Mouse (Mus musculus): Measurements from ENCODE around the gene Spink8. TPM values are rescaled to one million over a fixed set of nuclear protein-coding genes. Genes with fewer than 3 reads are reported as not detected.

Gene Spink8
- polyA plus RNA-seq, 1 experiment = not detected

GRCm38 (mm10) chr9:109866218-109866617 lies 54.1 kb downstream of the Spink8 start:
- DNase-seq (ENCODE audit: low read depth in 1 of 2, low spot score in 2 of 2) = no peak
- Histone ChIP-seq H3K4me3 (ENCODE audit: extremely low read depth, insufficient read depth, insufficient read length) (no peak overlapping the region), H3K36me3 (ENCODE audit: control insufficient read depth, insufficient read depth, low read length) (no peaks in the 10 kb centered on the region), H3K27me3 (ENCODE audit: control insufficient read depth, insufficient read depth, low read length) (no peaks in the 10 kb centered on the region), H3K4me1 (ENCODE audit: control insufficient read depth, insufficient read depth, insufficient read length) (0 out of 2 replicates have a peak, but pooled peaks cover 2% of the 10 kb centered on the region), H3K27ac (ENCODE audit: insufficient read depth, low read length) (no peak overlapping the region)
- 57% methylated on average over 2 of the region's 2 CpGs for WGBS
- TF ChIP-seq CTCF (IDR thresholded peaks at IDR 0.05; ENCODE audit: extremely low read depth, insufficient read depth, insufficient read length, insufficient replicate concordance) (no peak), POLR2A (IDR thresholded peaks at IDR 0.05; ENCODE audit: low read depth, low read length) (no peak)

DNA sequence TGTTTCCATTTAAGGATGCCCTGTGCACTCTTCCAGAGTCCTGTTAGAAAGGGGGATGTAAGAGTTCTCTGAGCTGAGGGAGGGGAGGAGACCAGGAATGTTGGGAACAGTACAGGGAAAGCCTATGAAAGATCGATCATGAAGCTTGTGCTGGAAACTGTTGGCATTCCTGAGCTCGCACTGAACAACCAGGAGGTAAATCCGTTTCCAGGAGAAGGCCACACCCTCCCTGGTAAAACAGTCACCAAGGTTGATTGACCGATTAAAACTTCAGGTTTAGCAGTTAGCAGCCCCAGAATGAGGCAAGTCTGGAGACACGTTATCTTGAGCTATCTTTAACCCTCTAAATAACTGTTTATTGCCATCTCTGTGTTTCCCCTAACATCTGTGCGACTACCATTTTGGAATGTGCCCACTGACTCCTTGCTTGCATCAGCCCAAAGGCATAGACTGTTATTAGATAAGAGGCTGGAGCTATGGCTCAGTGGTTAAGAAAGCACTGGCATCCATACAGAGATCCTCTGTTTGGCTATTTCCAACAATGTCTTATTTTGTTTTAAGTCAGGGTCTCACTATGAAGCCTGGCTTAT lies 59.0 kb downstream of the Spink8 start:
- Histone ChIP-seq H3K4me3 (ENCODE audit: extremely low read depth, insufficient read depth, insufficient read length) (no peak overlapping the region), H3K4me1 (ENCODE audit: control insufficient read depth, insufficient read depth, insufficient read length) (no peaks in the 10 kb centered on the region), H3K27ac (ENCODE audit: insufficient read depth, low read length) (no peak overlapping the region), H3K27me3 (ENCODE audit: control insufficient read depth, insufficient read depth, low read length) (no peaks in the 10 kb centered on the region), H3K36me3 (ENCODE audit: control insufficient read depth, insufficient read depth, low read length) (no peaks in the 10 kb centered on the region)
- no peak for DNase-seq (ENCODE audit: low read depth in 1 of 2, low spot score in 2 of 2)
- 67% methylated on average over 6 of the region's 6 CpGs for WGBS
- TF ChIP-seq CTCF (IDR thresholded peaks at IDR 0.05; ENCODE audit: extremely low read depth, insufficient read depth, insufficient read length, insufficient replicate concordance) = no peak
- TF ChIP-seq POLR2A (IDR thresholded peaks at IDR 0.05; ENCODE audit: low read depth, low read length) = no peak

DNA sequence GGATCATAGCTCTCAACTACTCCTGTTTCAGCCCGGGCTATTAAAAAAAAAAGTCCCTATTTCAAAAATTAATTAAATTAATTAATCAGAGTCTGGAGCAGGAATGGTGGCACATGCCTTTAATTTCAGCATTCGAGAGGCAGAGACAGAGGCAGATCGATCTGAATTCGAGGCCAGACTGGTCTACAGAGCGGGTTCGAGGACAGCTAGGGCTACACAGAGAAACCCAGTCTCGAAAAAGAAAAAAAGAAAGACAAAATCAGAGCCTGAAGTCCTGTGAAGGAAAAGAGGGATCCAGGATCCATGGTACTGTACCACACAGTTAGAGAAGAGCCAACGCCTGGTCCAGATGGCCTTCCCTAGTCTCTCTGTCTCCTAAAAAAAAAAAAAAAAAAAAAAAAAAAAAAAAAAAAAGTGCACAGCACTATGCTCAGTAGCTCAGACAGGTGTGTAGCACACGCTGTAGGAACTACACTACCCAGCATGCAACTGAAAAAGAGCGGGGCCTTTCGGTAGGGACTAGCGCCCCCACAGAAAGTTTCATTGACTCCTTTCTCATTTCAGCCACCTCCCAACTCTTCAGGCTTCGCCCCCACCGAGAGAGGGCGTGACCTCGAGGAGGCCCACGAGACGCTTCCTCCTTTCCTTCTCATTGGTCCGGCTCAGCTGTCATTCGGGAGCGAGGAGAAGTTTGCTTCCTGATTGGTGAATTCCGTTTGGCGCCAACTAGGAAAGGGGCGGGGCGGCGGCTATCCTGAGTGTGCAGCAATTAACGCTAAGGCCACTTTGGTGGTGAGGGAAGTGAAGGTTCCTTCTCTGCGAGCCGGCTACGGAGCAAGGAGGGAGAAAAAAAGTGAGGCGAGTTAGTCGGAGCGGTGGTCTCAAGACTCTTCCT lies 63.0 kb downstream of the Spink8 start, which contains the start of gene Cdc25a:
Gene Cdc25a (plus strand): TSS at position 783 of the 895 bp plus-strand sequence.
- Histone ChIP-seq H3K4me3 (ENCODE audit: extremely low read depth, insufficient read depth, insufficient read length) (peak within 1 kb of the TSS; percentile 67), H3K27ac (ENCODE audit: insufficient read depth, low read length) (peak within 1 kb of the TSS; percentile 40), H3K4me1 (ENCODE audit: control insufficient read depth, insufficient read depth, insufficient read length) (peaks cover 6% of the 10 kb centered on the region), H3K27me3 (ENCODE audit: control insufficient read depth, insufficient read depth, low read length) (no peaks in the 10 kb centered on the region), H3K36me3 (ENCODE audit: control insufficient read depth, insufficient read depth, low read length) (peaks cover 6% of the 10 kb centered on the region)
- TF ChIP-seq CTCF (IDR thresholded peaks at IDR 0.05; ENCODE audit: extremely low read depth, insufficient read depth, insufficient read length, insufficient replicate concordance) (peak; percentile 36; the same call in 1 of the 2 replicates), POLR2A (IDR thresholded peaks at IDR 0.05; ENCODE audit: low read depth, low read length) (peak; percentile 25; the same call in 1 of the 2 replicates)
- DNase-seq (ENCODE audit: low read depth in 1 of 2, low spot score in 2 of 2) = peak; percentile 97 to 99
- 9% methylated on average over 33 of the region's 33 CpGs for WGBS

GRCm38 (mm10) chr9:109875695-109876601 lies 63.9 kb downstream of the Spink8 start:
- WGBS = under 1% methylated on average over 76 of the region's 76 CpGs
- no peak for TF ChIP-seq POLR2A (IDR thresholded peaks at IDR 0.05; ENCODE audit: low read depth, low read length)
- no peak for TF ChIP-seq CTCF (IDR thresholded peaks at IDR 0.05; ENCODE audit: extremely low read depth, insufficient read depth, insufficient read length, insufficient replicate concordance)
- Histone ChIP-seq H3K27ac (ENCODE audit: insufficient read depth, low read length) (peak overlapping the region; percentile 40), H3K27me3 (ENCODE audit: control insufficient read depth, insufficient read depth, low read length) (no peaks in the 10 kb centered on the region), H3K4me1 (ENCODE audit: control insufficient read depth, insufficient read depth, insufficient read length) (peaks cover 6% of the 10 kb centered on the region), H3K36me3 (ENCODE audit: control insufficient read depth, insufficient read depth, low read length) (peaks cover 14% of the 10 kb centered on the region), H3K4me3 (ENCODE audit: extremely low read depth, insufficient read depth, insufficient read length) (peak overlapping the region; percentile 67)
- DNase-seq (ENCODE audit: low read depth in 1 of 2, low spot score in 2 of 2) = peak in 1 of 2 experiments; percentile 42

Other genes with a start within 250 kb of the Spink8 start
- gene Fbxw15, start 244.0 kb upstream of the Spink8 start, polyA plus RNA-seq (2012; rRNA removed) = not detected in 2 replicates
- not detected in 2 replicates for gene Fbxw24, start 186.2 kb upstream of the Spink8 start, polyA plus RNA-seq (2012; rRNA removed)
- gene Fbxw25, start 147.6 kb upstream of the Spink8 start, polyA plus RNA-seq (2012; rRNA removed) = not detected in 2 replicates
- not detected in 2 replicates for gene Fbxw18, start 109.6 kb upstream of the Spink8 start, polyA plus RNA-seq (2012; rRNA removed)
- gene Fbxw26, start 66.2 kb upstream of the Spink8 start, polyA plus RNA-seq (2012; rRNA removed) = not detected in 2 replicates
- gene Fbxw27, start 21.6 kb upstream of the Spink8 start, polyA plus RNA-seq (2012; rRNA removed) = not detected in 2 replicates
- 9.4 and 10.0 TPM in 2 replicates for gene Nme6, start 20.5 kb downstream of the Spink8 start, polyA plus RNA-seq (2012; rRNA removed)
- 58.3 and 103 TPM in 2 replicates for gene Camp, start 37.3 kb downstream of the Spink8 start, polyA plus RNA-seq (2012; rRNA removed)
- gene Cdc25a, start 63.3 kb downstream of the Spink8 start, polyA plus RNA-seq (2012; rRNA removed) = 4.0 and 5.6 TPM in 2 replicates
- 103 and 119 TPM in 2 replicates for gene Map4, start 119.2 kb downstream of the Spink8 start, polyA plus RNA-seq (2012; rRNA removed)